Mouse (Mus musculus): ENCODE data around the gene Ei24. TPM values are rescaled to one million over a fixed set of nuclear protein-coding genes. Genes with fewer than 3 reads are reported as not detected.
A peak's percentile ranks its signal among the peaks of the same experiment; 100 is the strongest.

The Ei24 gene
- total RNA-seq (2021): 100 to 1,000 TPM in 1 of 2 experiments, 10 to 100 TPM in 1; 90.0 to 100 TPM

- peak; percentile 91 to 93 for DNase-seq
Observed at GRCm38 (mm10) chr9:36796781-36797555, at the start of gene Ei24. Gene Ei24 (minus strand): TSS chr9:36797393.

GRCm38 (mm10) chr9:36846346-36846745 lies 49.2 kb upstream of the Ei24 start:
- DNase-seq: no peak

- peak; percentile 13 to 29 for DNase-seq
Observed at GRCm38 (mm10) chr9:36833914-36834313, 36.7 kb upstream of the Ei24 start.

- DNase-seq: peak; percentile 57 to 67
Observed at GRCm38 (mm10) chr9:36833043-36833881, 36.1 kb upstream of the Ei24 start.

GRCm38 (mm10) chr9:36832529-36832928 lies 35.3 kb upstream of the Ei24 start:
- DNase-seq: peak; percentile 91 to 93

- DNase-seq: no peak
Observed at GRCm38 (mm10) chr9:36831401-36831800, 34.2 kb upstream of the Ei24 start.

DNA sequence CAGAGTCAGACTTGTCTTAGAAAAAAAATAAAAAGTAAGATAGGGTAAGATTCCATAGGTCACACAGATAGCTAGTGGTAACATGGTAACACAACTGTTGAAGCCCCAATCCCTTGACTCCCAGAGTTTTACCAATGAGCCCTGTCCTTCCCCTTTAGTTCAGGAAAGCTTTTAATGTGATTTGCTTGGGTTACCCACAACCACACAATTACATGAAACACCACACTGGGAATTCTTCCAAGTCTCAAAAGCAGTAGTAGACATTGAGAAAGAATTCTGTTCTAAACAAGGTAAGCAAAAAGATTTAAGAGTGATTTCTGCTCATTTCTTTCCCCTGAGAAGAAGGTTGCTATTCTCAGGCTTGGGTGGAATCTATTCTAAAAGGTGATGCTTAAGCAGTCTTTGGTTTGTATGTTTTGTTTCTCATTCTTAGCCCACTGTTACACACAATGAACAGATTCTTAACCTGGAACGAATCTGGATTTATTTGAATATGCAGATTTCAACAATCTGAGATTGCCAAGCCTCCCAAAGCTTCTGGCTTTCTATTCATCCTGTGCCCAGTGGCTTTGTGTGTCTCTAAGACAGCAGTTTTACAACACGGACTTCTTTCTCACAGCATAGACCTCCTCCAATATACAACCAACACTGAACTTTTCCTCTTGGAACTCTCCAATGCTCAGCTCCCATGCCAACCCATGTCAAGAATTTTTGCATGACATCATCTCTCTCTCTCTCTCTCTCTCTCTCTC lies 29.6 kb upstream of the Ei24 start:
- DNase-seq: no peak

DNA sequence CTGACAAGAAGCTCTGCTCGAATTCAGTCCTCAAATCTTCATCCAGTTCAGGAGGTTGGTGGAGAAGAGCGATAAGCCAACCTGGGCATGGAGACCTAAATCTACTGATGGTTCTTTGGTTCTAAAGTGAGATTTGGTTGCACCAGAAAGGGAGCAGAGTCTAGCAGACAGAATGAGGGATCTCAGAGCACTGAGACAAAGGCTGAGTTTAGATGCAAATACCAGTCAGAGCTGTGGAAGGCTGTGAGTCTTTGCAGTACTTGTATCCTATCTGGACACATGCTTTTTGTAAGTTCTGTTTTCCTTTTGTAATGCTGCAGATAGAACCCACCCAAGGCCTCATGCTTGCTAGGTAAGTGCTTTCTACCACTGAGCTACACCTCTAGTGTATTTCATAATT lies 24.8 kb upstream of the Ei24 start:
- DNase-seq: no peak

DNA sequence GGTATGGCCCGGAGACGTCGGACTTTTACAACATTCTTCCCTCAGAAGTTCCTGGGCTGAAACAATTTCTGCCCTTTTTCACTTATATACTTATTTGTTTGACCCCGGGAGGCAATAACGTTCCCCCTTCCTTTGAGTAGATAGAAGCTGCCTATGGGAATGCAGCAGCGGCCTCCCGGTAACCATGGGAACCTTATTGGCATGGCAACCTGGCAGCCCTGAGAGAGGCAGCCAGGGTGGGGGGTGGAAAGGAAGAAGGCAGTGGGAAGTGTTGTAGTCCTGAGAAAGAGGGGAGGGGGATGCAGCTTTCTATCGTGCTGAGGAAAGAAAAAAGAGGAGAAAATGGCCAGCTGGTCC lies 24.4 kb upstream of the Ei24 start, which contains the start of gene Fez1:
Gene Fez1, plus strand, starts transcription at position 221 of the 357 bp plus-strand sequence.
- DNase-seq: peak; percentile 89

GRCm38 (mm10) chr9:36820969-36821643 lies 23.9 kb upstream of the Ei24 start:
- DNase-seq: no peak

- no peak for DNase-seq
Observed at GRCm38 (mm10) chr9:36818905-36819304, 21.7 kb upstream of the Ei24 start.

- no peak for DNase-seq
Observed at GRCm38 (mm10) chr9:36814486-36814885, 17.3 kb upstream of the Ei24 start.

- no peak for DNase-seq
Observed at GRCm38 (mm10) chr9:36808126-36808785, 11.1 kb upstream of the Ei24 start.

- DNase-seq: no peak
Observed at GRCm38 (mm10) chr9:36805256-36805975, 8.2 kb upstream of the Ei24 start.

GRCm38 (mm10) chr9:36803926-36804325 lies 6.7 kb upstream of the Ei24 start:
- no peak for DNase-seq

DNA sequence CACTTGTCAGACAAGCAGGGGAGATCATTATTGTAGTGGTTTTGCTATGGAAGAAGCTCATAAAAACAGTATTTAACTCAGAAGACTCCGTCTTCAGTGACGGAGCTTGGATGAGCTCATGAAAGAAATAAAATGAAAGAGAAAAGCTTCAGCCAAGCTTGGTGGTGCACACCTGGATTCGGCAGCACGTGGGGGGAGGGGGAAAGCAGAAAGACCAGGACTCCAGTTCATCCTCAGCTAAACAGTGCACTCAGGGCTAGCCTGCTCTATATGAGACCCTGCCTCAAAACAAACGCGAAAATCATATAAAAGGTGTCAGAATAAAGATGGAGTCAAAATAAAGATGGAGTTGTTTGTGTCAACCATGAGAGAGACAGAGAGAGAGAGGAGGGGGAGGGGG lies 6.2 kb upstream of the Ei24 start:
- DNase-seq: no peak

- DNase-seq: no peak
Observed at GRCm38 (mm10) chr9:36802951-36803350, 5.8 kb upstream of the Ei24 start.

- DNase-seq: no peak
Observed at GRCm38 (mm10) chr9:36801961-36802360, 4.8 kb upstream of the Ei24 start.

DNA sequence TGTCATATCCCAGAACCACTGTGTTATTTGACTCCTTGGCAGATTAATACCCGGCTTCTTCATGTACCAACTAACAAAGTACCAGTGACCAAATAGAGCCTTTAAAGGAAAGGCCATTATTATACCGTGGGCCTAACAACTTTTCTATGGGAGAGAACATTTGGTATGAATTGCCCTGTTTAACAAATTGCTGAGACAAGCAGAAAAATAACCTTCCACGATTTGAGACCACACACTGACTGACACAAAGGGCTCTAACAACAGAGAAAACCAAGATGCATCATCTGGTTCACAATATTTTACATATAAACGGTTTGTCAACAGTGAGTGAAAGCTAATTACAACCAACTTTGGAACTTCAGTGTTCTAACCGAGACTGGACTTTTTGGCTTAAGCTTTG lies 969 bp downstream of the Ei24 start:
- DNase-seq: no peak

DNA sequence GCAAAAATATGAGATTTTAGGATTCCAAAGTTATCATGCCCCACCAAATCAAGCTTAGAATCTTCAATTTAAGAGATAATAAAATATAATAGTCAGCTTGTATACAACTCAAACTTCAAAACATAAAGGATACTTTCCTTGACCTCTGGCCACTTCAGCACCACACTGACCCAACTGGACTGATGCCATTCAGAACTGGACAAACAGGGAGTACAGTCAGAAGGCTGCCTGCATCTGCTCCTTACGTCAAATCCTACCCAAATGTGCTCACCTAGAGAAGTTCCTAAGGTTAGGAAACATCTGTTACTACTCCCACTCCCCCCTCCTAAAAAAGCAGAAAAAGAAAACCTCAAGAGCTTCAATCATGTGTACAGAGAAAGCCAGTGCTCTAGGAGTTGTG lies 1.6 kb downstream of the Ei24 start:
- no peak for DNase-seq

DNA sequence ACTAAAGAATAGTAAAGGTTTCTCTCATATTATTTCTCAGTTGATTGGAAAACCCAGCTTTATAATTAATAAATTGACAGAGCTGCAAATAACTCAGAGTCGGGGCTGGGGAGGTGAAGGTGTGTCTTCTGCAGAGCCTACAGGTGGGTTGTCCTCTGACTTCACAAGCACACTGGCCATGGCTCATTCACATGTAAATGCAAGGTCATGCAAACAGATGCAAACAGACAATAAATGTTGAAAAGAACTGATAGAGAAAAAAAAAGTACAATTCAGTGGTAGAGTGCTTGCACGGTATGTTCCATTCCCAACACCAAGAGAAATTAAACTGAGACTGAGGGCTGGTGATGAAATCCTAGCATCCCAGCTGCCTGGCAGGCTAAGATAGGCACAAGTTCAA lies 2.7 kb downstream of the Ei24 start:
- no peak for DNase-seq
